Mouse (Mus musculus) left cerebral cortex, postnatal 36 days (tissue): Measurements from ENCODE around the gene Gm17359. TPM values are rescaled to one million over a fixed set of nuclear protein-coding genes. Genes with fewer than 3 reads are reported as not detected.

Source experiments
- DNase-seq, 2 experiments: peaks; one replicate each; pipeline ENCODE4 v3.0.0; 2021 to 2022; ENCODE audit warnings: low spot score in 2 of 2, mixed read lengths in 1 of 2
- intact Hi-C: fragments of 180-260 bp; cut with DNase I; formaldehyde crosslinking; loops from one replicate; pipeline ENCODE4 v1.15.1; 2025
- total RNA-seq, 2 experiments: library from RNA; stranded (reverse); gene quantifications; 2 replicates each; pipeline ENCODE4 v1.2.3; 2021

Gene Gm17359
- total RNA-seq, result not detected

- intact Hi-C loops, result no loop called here
- no peak for DNase-seq
Observed at GRCm38 (mm10) chr3:79336044-79336766, at the start of gene Gm17359. Gm17359 (plus strand) TSS chr3:79336661.

GRCm38 (mm10) chr3:79287108-79287576, 49.3 kb upstream of the Gm17359 start:
- intact Hi-C loops, result loop anchor here (2.0 to 10.0 kb wide), 4 partner anchors 35 to 278 kb away; partner anchors contain the start of gene Fnip2
- DNase-seq, result peak; percentile 96 to 97

- intact Hi-C loops, result loop anchor here (2.0 to 10.0 kb wide), 5 partner anchors 23 to 277 kb away; partner anchors contain the start of gene Fnip2
Observed at GRCm38 (mm10) chr3:79287699-79288458, 48.6 kb upstream of the Gm17359 start.

GRCm38 (mm10) chr3:79289050-79289449, 47.4 kb upstream of the Gm17359 start:
- intact Hi-C loops, result loop anchor here (2.0 to 10.0 kb wide), 4 partner anchors 22 to 276 kb away; partner anchors contain the start of gene Fnip2
- DNase-seq, result peak; percentile 22 to 26

More at GRCm38 (mm10) chr3:79287699-79288458, 48.6 kb upstream of the Gm17359 start:
- peak in 1 of 2 experiments; percentile 30 for DNase-seq

- intact Hi-C loops, result no loop called here
- DNase-seq, result no peak
Observed at GRCm38 (mm10) chr3:79293023-79293422, 43.4 kb upstream of the Gm17359 start.

- intact Hi-C loops, result no loop called here
- DNase-seq, result no peak
Observed at GRCm38 (mm10) chr3:79294701-79295100, 41.8 kb upstream of the Gm17359 start.

- intact Hi-C loops, result no loop called here
Observed at GRCm38 (mm10) chr3:79296049-79296448, 40.4 kb upstream of the Gm17359 start.

GRCm38 (mm10) chr3:79296586-79296985, 39.9 kb upstream of the Gm17359 start:
- no peak for DNase-seq
- intact Hi-C loops, result no loop called here

More at GRCm38 (mm10) chr3:79296049-79296448, 40.4 kb upstream of the Gm17359 start:
- DNase-seq, result no peak

- DNase-seq, result no peak
- intact Hi-C loops, result no loop called here
Observed at GRCm38 (mm10) chr3:79297281-79297680, 39.2 kb upstream of the Gm17359 start.

- DNase-seq, result no peak
- intact Hi-C loops, result no loop called here
Observed at GRCm38 (mm10) chr3:79299401-79299800, 37.1 kb upstream of the Gm17359 start.

- no peak for DNase-seq
- intact Hi-C loops, result no loop called here
Observed at GRCm38 (mm10) chr3:79308605-79309004, 27.9 kb upstream of the Gm17359 start.

GRCm38 (mm10) chr3:79310184-79310583, 26.3 kb upstream of the Gm17359 start:
- no peak for DNase-seq
- intact Hi-C loops, result loop anchor here (2.0 to 10.0 kb wide), 3 partner anchors 21 to 125 kb away; no protein-coding TSS in a partner anchor

- intact Hi-C loops, result loop anchor here (2.0 to 10.0 kb wide), 3 partner anchors 23 to 123 kb away; no protein-coding TSS in a partner anchor
- DNase-seq, result no peak
Observed at GRCm38 (mm10) chr3:79311895-79312294, 24.6 kb upstream of the Gm17359 start.

GRCm38 (mm10) chr3:79314006-79314698, 22.3 kb upstream of the Gm17359 start:
- peak; percentile 63 to 74 for DNase-seq

GRCm38 (mm10) chr3:79324697-79325526, 11.5 kb upstream of the Gm17359 start:
- no peak for DNase-seq
- intact Hi-C loops, result no loop called here

More at GRCm38 (mm10) chr3:79314006-79314698, 22.3 kb upstream of the Gm17359 start:
- intact Hi-C loops, result loop anchor here (5.0 to 10.0 kb wide), 2 partner anchors 53 to 121 kb away; no protein-coding TSS in a partner anchor

- intact Hi-C loops, result no loop called here
- no peak for DNase-seq
Observed at GRCm38 (mm10) chr3:79329691-79330315, 6.7 kb upstream of the Gm17359 start.

GRCm38 (mm10) chr3:79333051-79333450, 3.4 kb upstream of the Gm17359 start:
- intact Hi-C loops, result no loop called here
- DNase-seq, result no peak

GRCm38 (mm10) chr3:79333643-79334200, 2.7 kb upstream of the Gm17359 start:
- intact Hi-C loops, result no loop called here

More at GRCm38 (mm10) chr3:79333643-79334200, 2.7 kb upstream of the Gm17359 start:
- no peak for DNase-seq
